Mouse (Mus musculus) cerebellum, adult 2 months (tissue): ENCODE data around the gene Nsd2.

ENCODE experiments used
- CTCF ChIP-seq: fragments of 200-500 bp; IDR thresholded peaks from 2 replicates; pipeline ENCODE4 v1.5.1; 2011; ENCODE audit warnings: low read depth, mild to moderate bottlenecking, control low read depth, low read length, moderate library complexity, borderline replicate concordance; ENCODE audit not compliant: insufficient read depth
- POLR2A ChIP-seq: fragments of 200-500 bp; IDR thresholded peaks from 2 replicates; pipeline ENCODE4 v1.6.1; 2011; ENCODE audit warnings: low read length, control low read depth, borderline replicate concordance; ENCODE audit not compliant: insufficient read depth

DNA sequence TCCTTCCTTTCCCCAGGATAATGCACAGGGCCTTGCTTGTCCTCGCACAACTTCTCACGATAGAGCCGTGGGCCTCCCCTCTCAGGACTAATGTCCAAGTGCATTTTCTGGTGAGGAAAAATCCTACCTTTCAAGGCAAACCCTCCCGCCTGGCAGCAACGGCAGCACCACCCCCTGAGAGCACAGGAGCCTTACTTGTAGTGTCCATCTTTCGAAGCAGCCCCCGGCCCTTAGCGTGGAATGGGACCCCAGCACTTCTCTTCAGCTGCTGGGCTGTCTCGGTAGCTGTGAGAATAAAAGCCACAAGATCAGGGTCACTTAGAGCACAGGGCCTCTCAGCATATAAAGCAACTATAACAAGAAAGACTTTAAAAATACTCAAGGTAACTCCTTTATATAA, 82.7 kb downstream of the Nsd2 start:
- TF ChIP-seq CTCF (no peak), POLR2A (no peak)
